Mouse (Mus musculus): ENCODE results near the gene Rtn4r.

Gene Rtn4r

GRCm38 (mm10) chr16:18127241-18127861, at the start of gene Rtn4r:
Gene Rtn4r (plus strand): TSS chr16:18127642.
- peak; percentile 37 for DNase-seq (ENCODE audit: low spot score)

GRCm38 (mm10) chr16:18078314-18079015, 49.0 kb upstream of the Rtn4r start:
- no peak for DNase-seq (ENCODE audit: low spot score)

GRCm38 (mm10) chr16:18079300-18079699, 48.1 kb upstream of the Rtn4r start:
- DNase-seq (ENCODE audit: low spot score) = no peak

GRCm38 (mm10) chr16:18080171-18080570, 47.3 kb upstream of the Rtn4r start:
- DNase-seq (ENCODE audit: low spot score) = no peak

- DNase-seq (ENCODE audit: low spot score) = no peak
Measured at GRCm38 (mm10) chr16:18081149-18081827, 46.2 kb upstream of the Rtn4r start.

- DNase-seq (ENCODE audit: low spot score) = no peak
Measured at GRCm38 (mm10) chr16:18082291-18082690, 45.2 kb upstream of the Rtn4r start.

GRCm38 (mm10) chr16:18083231-18083951, 44.1 kb upstream of the Rtn4r start:
- no peak for DNase-seq (ENCODE audit: low spot score)

- no peak for DNase-seq (ENCODE audit: low spot score)
Measured at GRCm38 (mm10) chr16:18084262-18084661, 43.2 kb upstream of the Rtn4r start.

- DNase-seq (ENCODE audit: low spot score) = no peak
Measured at GRCm38 (mm10) chr16:18087101-18087500, 40.3 kb upstream of the Rtn4r start.

- no peak for DNase-seq (ENCODE audit: low spot score)
Measured at GRCm38 (mm10) chr16:18096348-18096747, 31.1 kb upstream of the Rtn4r start.

- DNase-seq (ENCODE audit: low spot score) = no peak
Measured at GRCm38 (mm10) chr16:18102816-18103215, 24.6 kb upstream of the Rtn4r start.

GRCm38 (mm10) chr16:18103366-18103765, 24.1 kb upstream of the Rtn4r start:
- no peak for DNase-seq (ENCODE audit: low spot score)

- DNase-seq (ENCODE audit: low spot score) = no peak
Measured at GRCm38 (mm10) chr16:18103808-18104207, 23.6 kb upstream of the Rtn4r start.

GRCm38 (mm10) chr16:18108221-18108966, 19.0 kb upstream of the Rtn4r start:
- DNase-seq (ENCODE audit: low spot score) = peak; percentile 51

- DNase-seq (ENCODE audit: low spot score) = no peak
Measured at GRCm38 (mm10) chr16:18111042-18111441, 16.4 kb upstream of the Rtn4r start.

GRCm38 (mm10) chr16:18116467-18116866, 11.0 kb upstream of the Rtn4r start:
- DNase-seq (ENCODE audit: low spot score) = no peak

GRCm38 (mm10) chr16:18118285-18118684, 9.2 kb upstream of the Rtn4r start:
- DNase-seq (ENCODE audit: low spot score) = no peak

GRCm38 (mm10) chr16:18119031-18119730, 8.3 kb upstream of the Rtn4r start:
- peak; percentile 46 for DNase-seq (ENCODE audit: low spot score)

- no peak for DNase-seq (ENCODE audit: low spot score)
Measured at GRCm38 (mm10) chr16:18122740-18123139, 4.7 kb upstream of the Rtn4r start.

GRCm38 (mm10) chr16:18123471-18123870, 4.0 kb upstream of the Rtn4r start:
- DNase-seq (ENCODE audit: low spot score) = no peak

GRCm38 (mm10) chr16:18124040-18124439, 3.4 kb upstream of the Rtn4r start:
- no peak for DNase-seq (ENCODE audit: low spot score)
